Mouse (Mus musculus): ENCODE measurements at regions not wholly inside any gene's neighbourhood (a gene's known extent, or its start where the extent isn't known, plus 50 kb on each side); places are given as distances from the start of the nearest gene placed in this dataset.
"Not testable (repeated sequence)": the region's sequence is repeated elsewhere in the genome, so short reads cannot be mapped to it uniquely, and the experiment has no call there.

- no peak for DNase-seq
Measured at GRCm38 (mm10) chr3:79002173-79002848, 284.0 kb downstream of the Rapgef2 start.

- no peak for DNase-seq
Measured at GRCm38 (mm10) chr3:79001754-79002153, 284.6 kb downstream of the Rapgef2 start.

- no peak for DNase-seq
Measured at GRCm38 (mm10) chr3:79000293-79000692, 286.0 kb downstream of the Rapgef2 start.

GRCm38 (mm10) chr3:78999803-79000202 is 286.5 kb downstream of the Rapgef2 start:
- DNase-seq = no peak

GRCm38 (mm10) chr3:78988120-78988519 is 298.2 kb downstream of the Rapgef2 start:
- no peak for DNase-seq

GRCm38 (mm10) chr3:78986726-78987125 is 299.6 kb downstream of the Rapgef2 start:
- DNase-seq = no peak

GRCm38 (mm10) chr3:78981057-78981456 is 305.3 kb downstream of the Rapgef2 start:
- no peak for DNase-seq

- DNase-seq = no peak
Measured at GRCm38 (mm10) chr3:78978781-78979180, 307.5 kb downstream of the Rapgef2 start.

- DNase-seq = not testable (repeated sequence)
Measured at GRCm38 (mm10) chr3:78966683-78967549, 319.4 kb downstream of the Rapgef2 start.

GRCm38 (mm10) chr3:78964231-78964858 is 322.0 kb downstream of the Rapgef2 start:
- no peak for DNase-seq

- peak; percentile 68 for DNase-seq
Measured at GRCm38 (mm10) chr3:78958781-78959180, 327.5 kb downstream of the Rapgef2 start.

GRCm38 (mm10) chr3:78955364-78955763 is 331.0 kb downstream of the Rapgef2 start:
- DNase-seq = no peak

GRCm38 (mm10) chr3:78949385-78949784 is 336.9 kb downstream of the Rapgef2 start:
- not testable (repeated sequence) for DNase-seq

- DNase-seq = no peak
Measured at GRCm38 (mm10) chr3:78948700-78949099, 337.6 kb downstream of the Rapgef2 start.

GRCm38 (mm10) chr3:78948171-78948570 is 338.1 kb downstream of the Rapgef2 start:
- DNase-seq = peak; percentile 64

- no peak for DNase-seq
Measured at GRCm38 (mm10) chr3:78947183-78947582, 339.1 kb downstream of the Rapgef2 start.

GRCm38 (mm10) chr3:78944185-78944584 is 342.1 kb downstream of the Rapgef2 start:
- DNase-seq = no peak

- no peak for DNase-seq
Measured at GRCm38 (mm10) chr3:78932975-78933374, 353.3 kb downstream of the Rapgef2 start.

- no peak for DNase-seq
Measured at GRCm38 (mm10) chr3:78919850-78920249, 366.5 kb downstream of the Rapgef2 start.

GRCm38 (mm10) chr3:78919407-78919806 is 366.9 kb downstream of the Rapgef2 start:
- peak; percentile 60 for DNase-seq

- no peak for DNase-seq
Measured at GRCm38 (mm10) chr3:78908196-78908844, 378.0 kb downstream of the Rapgef2 start.

- no peak for DNase-seq
Measured at GRCm38 (mm10) chr3:78907778-78908177, 378.5 kb downstream of the Rapgef2 start.

All from cerebellum, adult 9-10 months (tissue).